Mouse (Mus musculus): Measurements from ENCODE around the gene AC134908.4.
"Not testable (repeated sequence)": the region's sequence is repeated elsewhere in the genome, so short reads cannot be mapped to it uniquely, and the experiment has no call there.

The AC134908.4 gene

GRCm38 (mm10) chr17:25755086-25755485, 40.4 kb downstream of the AC134908.4 start:
- in situ Hi-C loops (cut with MboI; ENCODE audit: low pct_unique_long_range_greater_than_20kb in 1 of 2, low sequenced_read_pairs in 2 of 2, unreplicated experiment in 1 of 2), result no loop called here

GRCm38 (mm10) chr17:25754241-25754640, 41.2 kb downstream of the AC134908.4 start, which contains the start of gene Msln:
Gene Msln, minus strand, starts transcription at chr17:25754378.
- in situ Hi-C loops (cut with MboI; ENCODE audit: low pct_unique_long_range_greater_than_20kb in 1 of 2, low sequenced_read_pairs in 2 of 2, unreplicated experiment in 1 of 2), result no loop called here

- in situ Hi-C loops (cut with MboI; ENCODE audit: low pct_unique_long_range_greater_than_20kb in 1 of 2, low sequenced_read_pairs in 2 of 2, unreplicated experiment in 1 of 2), result no loop called here
These were observed 44.0 kb downstream of the AC134908.4 start for GRCm38 (mm10) chr17:25751446-25751845.

- in situ Hi-C loops (cut with MboI; ENCODE audit: low pct_unique_long_range_greater_than_20kb in 1 of 2, low sequenced_read_pairs in 2 of 2, unreplicated experiment in 1 of 2), result no loop called here
These were observed 46.1 kb downstream of the AC134908.4 start for GRCm38 (mm10) chr17:25749314-25749713.

- in situ Hi-C loops (cut with MboI; ENCODE audit: low pct_unique_long_range_greater_than_20kb in 1 of 2, low sequenced_read_pairs in 2 of 2, unreplicated experiment in 1 of 2), result no loop called here
These were observed 47.2 kb downstream of the AC134908.4 start for GRCm38 (mm10) chr17:25748238-25748637.

GRCm38 (mm10) chr17:25744311-25744710, 51.1 kb downstream of the AC134908.4 start:
- in situ Hi-C loops (cut with MboI; ENCODE audit: low pct_unique_long_range_greater_than_20kb in 1 of 2, low sequenced_read_pairs in 2 of 2, unreplicated experiment in 1 of 2), result no loop called here

GRCm38 (mm10) chr17:25743831-25744230, 51.6 kb downstream of the AC134908.4 start:
- in situ Hi-C loops (cut with MboI; ENCODE audit: low pct_unique_long_range_greater_than_20kb in 1 of 2, low sequenced_read_pairs in 2 of 2, unreplicated experiment in 1 of 2), result no loop called here

- in situ Hi-C loops (cut with MboI; ENCODE audit: low pct_unique_long_range_greater_than_20kb in 1 of 2, low sequenced_read_pairs in 2 of 2, unreplicated experiment in 1 of 2), result not testable (repeated sequence)
These were observed 54.0 kb downstream of the AC134908.4 start for GRCm38 (mm10) chr17:25741471-25741870.
